Mouse (Mus musculus) heart, postnatal 25 days (tissue): Measurements from ENCODE around the gene Sucnr1. TPM values are rescaled to one million over a fixed set of nuclear protein-coding genes. Genes with fewer than 3 reads are reported as not detected.
"Not testable (repeated sequence)": the region's sequence is repeated elsewhere in the genome, so short reads cannot be mapped to it uniquely, and the experiment has no call there.

ENCODE experiments used
- DNase-seq: peaks from one replicate; pipeline ENCODE4 v3.0.0; 2022; ENCODE audit warnings: low spot score
- intact Hi-C: fragments of 180-260 bp; cut with DNase I; formaldehyde crosslinking; loops from one replicate; pipeline ENCODE4 v1.15.1; 2025
- total RNA-seq, 2 experiments: library from RNA; stranded (reverse); gene quantifications; 2 replicates each; pipeline ENCODE4 v1.2.3; 2021

The Sucnr1 gene
- not detected for total RNA-seq

DNA sequence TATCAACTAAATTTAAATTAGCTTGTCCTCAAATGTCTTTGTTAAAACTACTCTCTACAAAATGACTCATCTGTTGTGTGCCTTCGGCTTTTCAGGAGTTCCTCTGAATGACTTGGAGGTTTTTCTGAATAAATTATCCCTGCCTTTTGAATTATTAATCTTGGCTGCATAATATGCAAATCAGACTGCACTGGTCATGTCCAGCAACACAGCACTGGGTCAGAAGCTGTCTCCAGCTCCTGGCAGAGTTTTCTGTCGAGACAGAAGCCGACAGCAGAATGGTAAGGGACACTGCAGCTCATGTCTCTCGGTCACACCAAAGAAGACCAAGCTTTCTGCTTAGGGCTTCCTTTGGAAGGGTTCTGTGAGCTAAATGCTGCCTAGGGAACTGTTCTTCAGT lies at the start of gene Sucnr1:
TSS of gene Sucnr1 (plus strand) at position 222 of the 400 bp plus-strand sequence.
- intact Hi-C loops: no loop called here
- DNase-seq: no peak

DNA sequence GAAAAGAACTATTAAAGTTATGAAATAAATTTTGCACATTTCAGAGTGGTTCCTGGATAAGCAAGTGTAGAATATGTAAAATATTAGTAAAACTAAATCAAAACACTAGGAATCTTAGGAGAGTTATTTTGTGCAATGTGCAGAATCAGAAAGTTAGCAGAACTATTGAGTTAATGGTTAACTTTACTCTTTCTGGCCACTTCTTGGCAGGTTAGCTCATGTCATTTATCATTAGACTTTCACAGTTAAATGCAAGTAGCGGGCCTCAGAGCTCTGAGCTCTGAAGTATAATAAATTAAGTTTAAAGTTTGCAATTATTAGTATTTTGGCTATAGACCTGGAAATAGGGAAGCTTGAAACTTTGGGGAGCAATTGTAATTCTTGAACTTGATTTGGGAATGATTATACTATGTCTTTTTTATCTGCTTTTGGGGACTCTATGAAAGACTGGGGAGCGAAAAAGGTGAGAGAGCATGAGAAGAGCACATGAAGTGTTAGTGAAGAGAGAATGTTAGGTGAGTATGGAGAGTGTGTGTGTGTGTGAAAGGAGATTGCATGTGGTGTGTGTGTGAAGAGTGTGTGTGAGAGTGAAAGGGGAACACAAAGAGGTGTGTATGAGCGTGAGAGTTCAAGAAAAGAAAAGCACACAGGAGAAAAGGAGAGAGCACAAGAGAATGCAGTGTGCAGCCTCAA lies 35.3 kb upstream of the Sucnr1 start:
- intact Hi-C loops: no loop called here
- no peak for DNase-seq

DNA sequence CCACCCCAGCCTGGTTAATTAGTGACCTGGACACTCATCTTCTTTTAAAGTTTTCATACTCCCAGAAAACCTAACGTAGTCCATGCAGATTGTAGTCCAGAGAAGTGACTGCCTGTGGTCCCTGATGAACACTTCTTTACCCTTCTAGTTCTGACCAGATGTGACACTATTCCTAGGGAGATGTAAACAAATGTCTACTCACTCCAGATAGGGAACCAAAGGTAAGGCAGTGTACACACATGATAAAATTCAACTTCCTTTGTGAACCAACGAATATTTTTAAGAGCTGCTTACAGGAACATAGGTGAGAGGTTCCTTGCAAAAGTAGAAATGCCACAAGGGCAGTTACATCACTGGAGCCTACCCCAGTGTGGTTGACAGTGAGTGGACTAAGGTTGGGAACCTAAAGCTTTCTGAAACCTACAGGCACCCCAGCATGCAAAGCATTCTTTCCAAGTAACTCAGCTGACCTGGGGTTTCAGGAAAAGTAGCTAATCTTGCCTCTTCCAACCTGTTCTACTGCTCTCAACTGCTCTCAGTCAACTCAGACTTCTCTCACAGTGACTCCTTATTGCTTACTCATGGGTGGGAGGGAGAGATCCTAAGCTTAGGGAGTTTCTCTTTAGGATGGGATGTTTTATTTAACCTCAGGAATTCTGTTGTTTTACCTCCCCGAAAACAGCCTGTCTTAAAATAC lies 28.3 kb upstream of the Sucnr1 start:
- DNase-seq: no peak
- intact Hi-C loops: no loop called here

- intact Hi-C loops: no loop called here
- DNase-seq: no peak
Observed at GRCm38 (mm10) chr3:60053931-60054330, 27.7 kb upstream of the Sucnr1 start.

- DNase-seq: no peak
- intact Hi-C loops: loop anchor here (2.0 to 5.0 kb wide), 2 partner anchors 186 to 979 kb away; no protein-coding TSS in a partner anchor
Observed at GRCm38 (mm10) chr3:60056451-60056850, 25.2 kb upstream of the Sucnr1 start.

GRCm38 (mm10) chr3:60057070-60057808 lies 24.4 kb upstream of the Sucnr1 start:
- intact Hi-C loops: loop anchor here (2.0 to 5.0 kb wide), 2 partner anchors 186 to 980 kb away; no protein-coding TSS in a partner anchor
- no peak for DNase-seq

- no peak for DNase-seq
- intact Hi-C loops: loop anchor here (2.0 to 5.0 kb wide), 2 partner anchors 187 to 980 kb away; no protein-coding TSS in a partner anchor
Observed at GRCm38 (mm10) chr3:60057809-60058082, 23.9 kb upstream of the Sucnr1 start.

DNA sequence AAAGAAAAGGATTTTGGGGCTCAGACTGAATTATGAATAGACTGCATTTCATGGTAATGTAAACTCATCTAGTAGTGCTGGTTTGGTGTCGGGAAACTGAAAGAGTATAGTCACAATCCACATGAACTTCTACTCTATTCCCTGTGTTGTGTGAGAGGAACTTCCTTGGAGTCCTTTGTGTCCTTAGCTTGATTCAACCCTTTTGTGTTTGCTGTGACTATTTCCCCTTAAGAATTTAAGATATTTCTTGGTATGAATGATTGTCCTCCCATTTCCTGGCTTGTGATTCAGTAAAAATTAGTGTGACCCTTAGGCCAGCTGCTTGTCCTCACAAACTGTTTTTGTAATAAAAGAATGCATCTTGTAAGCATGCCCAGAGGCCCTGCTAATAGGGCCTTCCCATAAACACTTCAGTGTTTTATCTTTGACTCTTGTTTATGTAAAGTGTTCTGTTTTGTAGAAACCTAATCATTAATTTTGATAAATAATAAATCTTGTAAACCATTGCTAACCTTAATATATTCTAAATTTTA lies 2.7 kb upstream of the Sucnr1 start:
- DNase-seq: no peak
- intact Hi-C loops: no loop called here

GRCm38 (mm10) chr3:60080572-60080971 lies 1.1 kb upstream of the Sucnr1 start:
- intact Hi-C loops: no loop called here
- no peak for DNase-seq

DNA sequence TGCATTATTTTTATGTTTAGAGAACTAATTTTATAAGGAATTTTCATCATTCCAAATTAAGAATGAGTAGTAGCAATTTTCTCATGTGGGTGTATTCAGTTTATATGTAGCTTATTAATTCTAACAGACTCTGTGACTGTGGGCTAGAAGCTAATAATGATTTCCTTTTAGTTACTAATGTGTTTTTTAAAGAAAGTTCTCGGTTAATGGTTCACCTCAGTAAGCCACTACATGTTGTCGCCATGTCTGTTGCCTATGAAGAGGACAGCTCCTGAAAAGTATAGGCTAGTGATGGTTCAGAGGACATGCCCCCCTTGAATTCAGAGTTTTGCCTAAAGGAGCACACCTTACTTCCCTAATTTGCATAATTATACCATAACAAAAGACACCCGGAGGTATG lies 1.1 kb downstream of the Sucnr1 start:
- no peak for DNase-seq
- intact Hi-C loops: no loop called here

- intact Hi-C loops: no loop called here
- DNase-seq: no peak
Observed at GRCm38 (mm10) chr3:60085729-60086128, 4.1 kb downstream of the Sucnr1 start.

DNA sequence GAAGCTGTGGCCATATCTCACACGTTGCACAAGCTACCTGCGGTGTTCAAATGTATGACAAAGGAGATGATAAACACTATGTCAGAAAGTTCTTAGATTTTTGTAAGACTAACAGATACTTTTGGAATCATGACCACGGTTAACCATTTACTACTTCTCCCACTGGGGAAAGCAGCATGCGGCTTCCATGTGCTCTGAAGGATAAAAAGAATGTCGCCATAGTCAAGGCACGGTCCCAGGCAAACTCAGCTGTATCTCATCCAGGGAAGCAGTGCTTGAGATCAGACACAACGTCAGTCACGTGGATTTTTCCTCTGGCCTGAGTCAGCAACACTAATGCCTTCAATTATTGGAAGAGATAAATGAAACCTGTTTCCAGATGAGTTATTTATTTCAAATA lies 9.7 kb downstream of the Sucnr1 start:
- intact Hi-C loops: no loop called here
- no peak for DNase-seq

DNA sequence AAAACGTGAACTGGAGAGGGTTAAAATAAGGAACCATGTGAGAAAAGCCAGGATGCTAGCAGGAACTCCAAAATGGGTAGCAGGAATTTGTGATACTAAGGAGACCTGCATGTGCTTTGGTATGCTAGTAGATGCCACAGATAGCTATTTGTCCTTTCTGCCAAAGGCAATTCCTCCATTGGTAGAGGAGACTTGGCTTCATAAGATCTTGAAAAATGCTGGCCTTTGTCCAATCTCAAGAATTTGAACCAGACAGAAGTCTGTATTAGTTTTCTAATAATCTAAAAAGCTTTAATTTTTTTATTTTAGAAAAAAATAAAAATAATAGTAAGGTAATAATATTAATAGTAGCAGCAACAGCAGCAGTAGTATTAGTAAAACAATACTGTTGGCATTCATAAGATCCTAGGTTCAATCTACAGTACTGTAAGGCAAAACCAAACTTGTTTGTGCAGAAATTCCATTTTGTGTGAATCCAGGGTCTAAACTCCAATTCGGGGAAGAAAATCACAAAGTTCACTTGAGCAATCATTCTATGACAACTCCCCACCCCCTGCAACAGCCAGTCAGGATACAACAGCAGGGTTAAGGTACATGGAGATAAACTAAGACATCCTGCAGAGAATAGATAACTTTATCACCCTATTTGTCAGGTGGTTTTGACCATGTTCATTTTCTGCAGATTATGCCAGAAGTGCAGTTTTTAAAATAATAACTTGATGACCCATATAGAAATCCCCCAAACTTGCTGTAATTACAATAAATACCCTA lies 12.9 kb downstream of the Sucnr1 start:
- intact Hi-C loops: no loop called here
- no peak for DNase-seq

DNA sequence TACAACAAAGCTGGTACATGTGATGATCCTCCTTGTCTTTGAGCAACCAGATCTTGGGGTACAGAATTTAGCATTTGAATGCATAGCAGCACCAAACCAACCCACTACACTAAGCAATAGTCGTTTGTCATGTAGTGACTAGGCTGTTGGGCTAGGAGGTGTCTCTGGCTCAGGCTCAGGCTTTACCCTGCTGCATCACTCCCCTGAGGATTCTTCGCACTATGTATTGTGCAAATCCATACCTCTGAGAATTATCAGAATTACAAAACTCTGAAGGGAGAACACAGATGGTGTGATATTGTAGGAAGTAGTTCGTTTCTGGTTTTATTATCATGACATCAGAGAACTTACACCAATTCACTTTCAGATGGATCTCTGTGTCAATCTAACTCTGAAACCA lies 15.3 kb downstream of the Sucnr1 start:
- intact Hi-C loops: no loop called here

GRCm38 (mm10) chr3:60097485-60097884 lies 15.8 kb downstream of the Sucnr1 start:
- DNase-seq: no peak
- intact Hi-C loops: no loop called here

More for the DNA sequence above, 15.3 kb downstream of the Sucnr1 start:
- DNase-seq: no peak

DNA sequence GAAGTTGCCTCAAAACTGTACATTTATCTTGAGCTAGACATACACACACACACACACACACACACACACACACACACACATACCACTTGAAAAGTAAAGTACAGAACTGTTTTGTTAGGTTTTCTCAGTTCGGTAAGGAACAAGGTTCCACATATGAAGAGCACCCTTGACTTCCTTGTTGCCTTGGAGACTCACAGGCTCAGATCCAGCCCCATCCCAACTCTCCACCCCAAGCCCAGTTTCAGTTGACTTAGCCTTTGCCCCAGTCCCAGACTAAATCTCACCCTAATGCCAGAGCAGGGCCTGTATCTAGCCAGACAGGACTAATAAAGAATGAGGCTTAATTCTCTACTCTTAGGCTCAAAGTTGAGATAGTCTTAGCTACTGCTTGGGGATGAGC lies 16.9 kb downstream of the Sucnr1 start:
- intact Hi-C loops: no loop called here

DNA sequence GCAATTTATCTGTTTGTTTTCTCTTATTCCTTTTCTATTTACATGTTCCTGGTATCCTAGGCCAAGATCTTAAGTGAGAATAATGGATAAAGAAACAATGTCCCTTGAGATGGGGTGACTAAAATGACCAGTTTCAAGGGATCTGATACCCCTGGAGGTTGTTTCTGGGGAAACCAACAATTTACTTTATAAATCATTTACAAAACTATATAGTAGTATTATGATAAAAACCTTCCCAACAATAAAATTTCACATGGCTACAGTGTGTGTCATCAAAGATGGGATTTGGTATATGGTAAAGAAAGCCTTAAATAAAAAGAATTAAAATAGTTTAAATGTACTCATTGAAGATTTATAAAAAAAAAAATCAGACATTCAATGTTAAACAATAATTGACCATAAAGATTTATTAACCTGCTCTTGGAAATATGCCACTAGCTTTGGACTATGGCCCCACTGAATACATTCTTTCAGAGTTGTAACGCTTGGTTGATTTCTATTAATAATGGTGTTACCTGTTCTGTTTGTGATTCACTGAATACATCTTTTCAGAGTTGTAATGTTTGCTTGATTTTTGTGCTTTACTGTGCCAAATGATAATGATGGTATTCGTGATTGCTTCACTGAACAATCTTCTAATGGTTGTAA lies 22.9 kb downstream of the Sucnr1 start:
- intact Hi-C loops: no loop called here
- no peak for DNase-seq

More for the DNA sequence above, 16.9 kb downstream of the Sucnr1 start:
- no peak for DNase-seq

DNA sequence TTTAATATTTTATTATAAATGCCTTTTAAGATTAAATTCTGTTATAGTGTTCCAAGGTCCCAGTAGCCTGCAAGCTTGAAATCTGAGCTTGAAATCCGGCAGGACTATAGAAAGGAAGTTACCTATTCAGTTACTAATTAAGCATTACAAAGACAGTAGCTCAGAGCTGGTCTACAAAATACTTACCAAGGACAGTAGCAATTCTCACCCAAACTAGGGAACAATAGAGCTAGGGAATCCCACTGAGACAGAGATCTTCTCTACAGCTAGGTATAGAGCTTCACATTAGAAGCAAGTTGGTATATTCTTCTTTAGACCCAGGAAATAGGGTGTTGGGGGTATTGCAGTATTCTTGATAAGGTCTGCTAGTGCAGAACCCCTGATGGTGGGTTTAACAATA lies 24.8 kb downstream of the Sucnr1 start:
- DNase-seq, intact Hi-C loops: not testable (repeated sequence)

DNA sequence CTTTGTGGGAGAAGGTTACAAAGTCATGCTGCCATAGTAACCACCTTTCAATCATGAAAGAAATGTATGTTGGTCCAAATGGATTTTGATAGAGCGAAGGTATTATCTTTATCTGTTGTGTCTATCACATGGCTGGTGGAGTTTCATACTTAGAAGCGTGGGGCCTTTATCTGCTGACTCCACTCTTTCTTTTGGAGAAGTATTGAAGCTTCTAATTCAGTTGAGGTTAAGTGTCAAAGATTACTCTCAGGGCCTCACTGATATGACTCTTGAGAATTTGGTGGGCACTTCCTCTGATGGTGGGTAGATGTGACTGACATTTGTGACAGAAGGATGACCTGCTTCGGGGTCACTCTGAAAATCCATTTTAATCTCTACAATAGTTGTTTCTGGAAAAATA lies 26.1 kb downstream of the Sucnr1 start:
- DNase-seq: no peak
- intact Hi-C loops: no loop called here

DNA sequence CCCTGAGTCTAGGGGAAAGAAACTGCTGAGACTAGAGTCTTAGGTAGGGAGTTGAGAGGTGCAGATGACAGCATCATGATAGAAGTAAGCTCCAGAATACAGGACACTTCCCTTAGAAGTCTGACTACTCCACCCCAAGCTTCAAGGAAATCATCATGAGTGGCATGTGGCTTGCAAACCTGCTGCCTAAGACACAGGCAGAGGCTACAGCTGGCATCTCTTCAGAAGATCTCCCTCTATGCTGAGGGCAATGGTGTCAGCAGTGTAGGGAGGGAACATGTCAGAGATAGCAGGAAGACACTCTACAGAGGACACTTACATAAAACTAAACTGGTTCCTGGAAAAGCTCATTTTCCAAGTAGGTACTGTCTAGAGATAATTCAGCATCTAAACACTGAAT lies 27.1 kb downstream of the Sucnr1 start:
- no peak for DNase-seq
- intact Hi-C loops: no loop called here
